Mouse (Mus musculus) brain, adult 2 months (tissue): Measurements from ENCODE around the gene Cnnm4.

Experiments
- DNase-seq: peaks from one replicate; pipeline ENCODE4 v3.0.0; 2011; ENCODE audit warnings: low read depth, low spot score

The Cnnm4 gene

GRCm38 (mm10) chr1:36471181-36472105, at the start of gene Cnnm4:
TSS of gene Cnnm4 (plus strand) at chr1:36471620.
- DNase-seq, result peak; percentile 97

GRCm38 (mm10) chr1:36429511-36429910, 41.9 kb upstream of the Cnnm4 start:
- DNase-seq, result no peak

- DNase-seq, result no peak
Observed at GRCm38 (mm10) chr1:36432999-36433398, 38.4 kb upstream of the Cnnm4 start.

GRCm38 (mm10) chr1:36433616-36434015, 37.8 kb upstream of the Cnnm4 start:
- no peak for DNase-seq

GRCm38 (mm10) chr1:36435071-36435470, 36.3 kb upstream of the Cnnm4 start:
- DNase-seq, result peak; percentile 24

GRCm38 (mm10) chr1:36436515-36436914, 34.9 kb upstream of the Cnnm4 start:
- no peak for DNase-seq

- no peak for DNase-seq
Observed at GRCm38 (mm10) chr1:36437223-36437622, 34.2 kb upstream of the Cnnm4 start.

- peak; percentile 94 for DNase-seq
Observed at GRCm38 (mm10) chr1:36441101-36441500, 30.3 kb upstream of the Cnnm4 start.

- peak; percentile 99 for DNase-seq
Observed at GRCm38 (mm10) chr1:36444471-36445464, 26.7 kb upstream of the Cnnm4 start, which contains the start of gene Lman2l. TSS of gene Lman2l (minus strand) at chr1:36445271.

- no peak for DNase-seq
Observed at GRCm38 (mm10) chr1:36445508-36445907, 25.9 kb upstream of the Cnnm4 start.

GRCm38 (mm10) chr1:36446106-36446824, 25.2 kb upstream of the Cnnm4 start:
- no peak for DNase-seq

- no peak for DNase-seq
Observed at GRCm38 (mm10) chr1:36446841-36447240, 24.6 kb upstream of the Cnnm4 start.

GRCm38 (mm10) chr1:36454055-36454815, 17.2 kb upstream of the Cnnm4 start:
- DNase-seq, result no peak

- no peak for DNase-seq
Observed at GRCm38 (mm10) chr1:36457388-36458014, 13.9 kb upstream of the Cnnm4 start.

- DNase-seq, result peak; percentile 59
Observed at GRCm38 (mm10) chr1:36458169-36458568, 13.3 kb upstream of the Cnnm4 start.

- no peak for DNase-seq
Observed at GRCm38 (mm10) chr1:36461829-36462228, 9.6 kb upstream of the Cnnm4 start.

GRCm38 (mm10) chr1:36465641-36466160, 5.7 kb upstream of the Cnnm4 start:
- no peak for DNase-seq

GRCm38 (mm10) chr1:36467446-36467845, 4.0 kb upstream of the Cnnm4 start:
- DNase-seq, result no peak

GRCm38 (mm10) chr1:36469811-36470444, 1.5 kb upstream of the Cnnm4 start:
- no peak for DNase-seq

GRCm38 (mm10) chr1:36472106-36472440, 653 bp downstream of the Cnnm4 start:
- DNase-seq, result no peak
